Mouse (Mus musculus) lung, adult 2 months (tissue): Measurements from ENCODE around the gene Sost.

ENCODE experiments used
- CTCF ChIP-seq: fragments of 200-500 bp; IDR thresholded peaks from 2 replicates; pipeline ENCODE4 v1.5.1; 2011; ENCODE audit warnings: mild to moderate bottlenecking, low read length, control low read depth; ENCODE audit not compliant: insufficient read depth
- POLR2A ChIP-seq: fragments of 200-500 bp; IDR thresholded peaks from 2 replicates; pipeline ENCODE4 v1.6.1; 2011; ENCODE audit warnings: low read depth, mild to moderate bottlenecking, control low read depth, low read length, borderline replicate concordance; ENCODE audit errors: extremely low read depth

DNA sequence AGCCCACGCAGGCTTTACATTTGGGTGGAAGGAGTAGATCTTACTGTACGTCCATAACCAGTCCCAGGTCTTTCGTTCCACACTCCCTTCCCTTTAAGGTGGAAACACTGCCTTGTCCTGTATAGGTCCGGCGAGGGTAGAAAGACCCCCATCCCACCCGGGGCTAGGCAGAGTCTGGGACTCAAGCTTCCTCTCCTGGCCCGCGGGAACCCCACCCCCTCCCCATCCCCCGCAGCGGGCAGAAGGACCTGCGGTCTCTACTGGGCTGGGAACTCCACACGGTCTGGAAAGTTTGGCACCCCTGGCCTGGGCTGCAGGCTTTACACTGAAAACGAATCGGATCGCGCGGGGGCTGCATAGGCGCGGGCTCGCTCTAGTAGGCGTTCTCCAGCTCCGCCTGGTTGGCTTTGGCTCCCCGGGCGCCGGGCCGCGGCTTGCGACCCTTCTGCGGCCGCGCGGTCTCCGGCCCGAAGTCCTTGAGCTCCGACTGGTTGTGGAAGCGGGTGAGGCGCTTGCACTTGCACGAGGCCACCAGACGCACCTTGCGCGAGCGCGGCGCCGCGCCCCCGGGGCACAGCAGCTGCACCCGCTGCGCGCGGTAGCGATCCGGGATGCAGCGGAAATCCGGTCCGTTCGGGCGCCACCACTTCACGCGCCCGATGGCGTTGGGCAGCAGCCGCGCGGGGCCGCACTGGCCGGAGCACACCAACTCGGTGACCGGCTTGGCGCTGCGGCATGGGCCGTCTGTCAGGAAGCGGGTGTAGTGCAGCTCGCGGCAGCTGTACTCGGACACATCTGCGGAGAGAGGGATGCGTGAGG is 3.1 kb downstream of the Sost start:
- TF ChIP-seq CTCF (no peak), POLR2A (no peak)
